Mouse (Mus musculus) hindlimb bud, embryonic 11.5 days (tissue): ENCODE data around the gene Babam1.
A peak's percentile ranks its signal among the peaks of the same experiment; 100 is the strongest.
"Not testable (repeated sequence)": the region's sequence is repeated elsewhere in the genome, so short reads cannot be mapped to it uniquely, and the experiment has no call there.

Experiments used
- DNase-seq: peaks from one replicate; pipeline ENCODE4 v3.0.0-alpha.2; 2012; ENCODE audit warnings: low read depth, low spot score; ENCODE audit errors: extremely low spot score

Gene Babam1

GRCm38 (mm10) chr8:71405401-71406098 is 8.9 kb downstream of the Babam1 start, which contains the start of gene Ankle1:
Gene Ankle1 (plus strand): TSS chr8:71406010.
- DNase-seq = peak; percentile 86

- peak; percentile 39 for DNase-seq
Measured at GRCm38 (mm10) chr8:71406099-71407015, 9.7 kb downstream of the Babam1 start.

DNA sequence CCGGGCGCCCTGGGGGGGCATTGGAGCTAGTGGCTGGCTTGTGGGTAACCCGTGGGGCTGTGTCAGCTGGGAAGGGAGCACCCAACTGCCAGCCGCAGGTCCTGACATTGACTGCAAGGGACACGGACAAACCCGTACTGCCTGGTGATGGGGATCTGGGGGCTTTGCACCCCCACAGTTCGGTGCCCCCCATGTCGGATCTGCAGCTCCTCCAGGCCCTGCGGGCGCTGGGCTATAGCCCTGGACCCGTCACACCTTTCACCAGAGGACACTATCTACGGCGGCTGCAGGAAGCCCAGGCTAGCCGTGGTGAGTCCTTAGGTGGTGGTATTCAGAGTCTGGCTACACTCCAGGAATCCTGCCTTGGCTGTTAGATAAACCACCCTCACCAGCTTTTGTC is 10.8 kb downstream of the Babam1 start:
- DNase-seq = no peak

GRCm38 (mm10) chr8:71408231-71408630 is 11.6 kb downstream of the Babam1 start:
- DNase-seq = no peak

DNA sequence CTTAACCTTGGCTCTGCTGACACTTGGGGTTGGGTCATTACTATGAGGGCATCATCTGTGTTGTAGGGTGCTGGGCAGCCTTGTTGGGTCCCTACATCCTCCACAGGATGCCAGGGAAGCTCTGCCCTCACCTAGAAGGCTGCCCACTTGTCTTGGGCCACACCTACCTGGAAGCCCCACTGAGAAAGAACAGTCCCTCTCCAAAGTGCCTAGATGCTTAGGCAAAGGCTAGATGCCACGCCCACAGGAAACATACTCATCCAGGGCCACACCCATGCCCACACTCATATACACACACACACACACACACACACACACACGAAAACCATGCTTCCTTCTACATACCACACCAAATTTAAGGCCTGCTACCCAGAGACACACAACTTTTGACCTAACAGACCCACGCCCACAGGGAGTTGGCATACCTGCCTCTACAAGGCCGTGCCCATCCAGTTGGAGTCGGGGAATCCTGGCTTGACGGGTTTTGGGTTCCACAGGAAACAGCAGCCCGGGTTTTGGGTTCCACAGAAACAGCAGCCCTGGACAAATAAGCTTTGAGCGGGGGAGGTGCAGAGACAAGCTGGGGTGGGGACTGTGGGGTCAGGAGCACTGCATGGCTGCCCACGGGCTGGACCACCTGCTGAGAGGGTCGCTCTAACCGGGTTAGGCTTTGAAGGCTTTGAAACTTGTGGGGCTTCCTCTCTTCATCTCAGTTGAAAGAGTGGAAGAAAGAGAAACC is 15.0 kb downstream of the Babam1 start:
- no peak for DNase-seq

DNA sequence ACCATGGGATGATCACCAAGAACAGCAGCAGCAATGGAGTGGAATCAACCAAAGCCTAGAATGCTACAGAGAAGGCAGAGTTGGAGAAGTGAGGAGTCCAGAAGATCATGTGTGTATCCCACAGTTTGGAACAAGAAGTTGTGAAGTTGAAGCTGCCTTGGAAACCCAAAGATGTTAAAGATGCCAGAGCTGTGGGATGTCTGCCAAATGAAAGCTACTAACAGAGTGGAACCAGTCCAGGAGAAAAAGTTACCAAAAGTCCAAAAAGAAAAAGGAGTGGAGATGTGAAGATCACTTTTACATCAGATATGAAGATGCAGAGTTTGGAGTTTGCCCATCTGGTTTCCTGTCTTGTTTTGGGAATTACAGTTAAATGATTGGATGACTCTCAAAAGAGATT is 25.5 kb downstream of the Babam1 start:
- no peak for DNase-seq

DNA sequence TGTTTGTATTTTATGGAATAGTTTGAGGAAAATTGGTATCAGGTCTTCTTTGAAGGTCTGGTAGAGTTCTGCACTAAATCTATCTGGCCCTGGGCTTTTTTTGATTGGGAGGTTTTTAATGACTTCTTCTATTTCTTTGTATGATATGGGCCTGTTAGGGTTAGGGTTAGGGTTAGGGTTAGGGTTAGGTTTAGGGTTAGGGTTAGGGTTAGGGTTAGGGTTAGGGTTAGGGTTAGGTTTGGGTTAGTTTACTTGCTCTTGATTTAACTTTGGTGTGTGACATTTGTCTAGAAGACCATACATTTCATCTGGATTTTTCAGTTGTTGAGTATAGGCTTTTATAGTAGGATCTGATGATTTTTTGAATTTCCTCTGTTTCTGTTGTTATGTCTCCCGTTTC is 36.3 kb downstream of the Babam1 start:
- not testable (repeated sequence) for DNase-seq

DNA sequence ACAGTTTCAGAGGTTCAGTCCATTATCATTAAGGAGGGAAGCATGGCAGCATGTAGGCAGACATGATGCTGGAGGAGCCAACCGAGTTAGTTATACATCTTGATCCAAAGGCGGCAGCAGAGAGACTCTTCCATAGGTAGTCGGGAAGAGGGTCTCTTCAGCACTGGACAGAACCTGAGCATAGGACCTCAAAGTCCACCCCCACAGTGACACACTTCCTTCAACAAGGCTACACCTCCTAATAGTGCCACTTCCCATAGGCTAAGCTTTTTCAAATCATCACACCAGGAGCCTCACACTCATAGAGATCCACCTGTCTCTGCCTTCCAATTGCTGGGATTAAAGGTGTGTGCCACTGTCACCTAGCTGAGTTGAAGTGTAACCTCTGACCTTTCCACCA is 40.4 kb downstream of the Babam1 start:
- no peak for DNase-seq

- peak; percentile 56 for DNase-seq
Measured at GRCm38 (mm10) chr8:71441404-71441803, 44.7 kb downstream of the Babam1 start.

DNA sequence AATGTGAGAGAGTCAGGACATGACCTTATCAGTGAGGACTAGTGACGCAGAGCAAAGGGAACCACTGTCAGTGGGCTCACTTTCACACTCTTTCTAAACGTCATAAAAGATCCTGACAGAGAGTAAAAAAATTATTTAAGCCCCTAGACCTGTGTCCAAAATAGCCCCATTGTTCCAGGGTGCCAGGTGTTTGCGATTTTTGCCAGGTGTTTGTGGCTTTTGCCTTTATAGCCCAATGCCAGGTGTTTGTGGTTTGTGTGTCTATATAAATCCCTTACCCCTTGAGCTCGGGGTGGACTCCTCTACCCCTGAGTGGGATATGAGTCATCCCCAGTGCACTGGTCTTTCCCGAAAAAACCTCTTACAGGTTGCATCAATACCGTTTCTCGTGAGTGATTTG is 48.4 kb downstream of the Babam1 start:
- no peak for DNase-seq

- DNase-seq = no peak
Measured at GRCm38 (mm10) chr8:71451337-71451736, 54.7 kb downstream of the Babam1 start.

- DNase-seq = no peak
Measured at GRCm38 (mm10) chr8:71451777-71452176, 55.1 kb downstream of the Babam1 start.

- no peak for DNase-seq
Measured at GRCm38 (mm10) chr8:71452669-71453068, 56.0 kb downstream of the Babam1 start.
